Mouse (Mus musculus): Measurements from ENCODE around the gene Camsap2.

The Camsap2 gene

GRCm38 (mm10) chr1:136345454-136346372 lies at the start of gene Camsap2:
Gene Camsap2, minus strand, starts transcription at chr1:136346104.
- DNase-seq (ENCODE audit: low spot score), result peak; percentile 90

GRCm38 (mm10) chr1:136395073-136395472 lies 49.2 kb upstream of the Camsap2 start:
- no peak for DNase-seq (ENCODE audit: low spot score)

GRCm38 (mm10) chr1:136394506-136394905 lies 48.6 kb upstream of the Camsap2 start:
- no peak for DNase-seq (ENCODE audit: low spot score)

- no peak for DNase-seq (ENCODE audit: low spot score)
Observed at GRCm38 (mm10) chr1:136386914-136387313, 41.0 kb upstream of the Camsap2 start.

- DNase-seq (ENCODE audit: low spot score), result no peak
Observed at GRCm38 (mm10) chr1:136381583-136381982, 35.7 kb upstream of the Camsap2 start.

GRCm38 (mm10) chr1:136381169-136381568 lies 35.3 kb upstream of the Camsap2 start:
- DNase-seq (ENCODE audit: low spot score), result no peak

GRCm38 (mm10) chr1:136380606-136381005 lies 34.7 kb upstream of the Camsap2 start:
- DNase-seq (ENCODE audit: low spot score), result no peak

GRCm38 (mm10) chr1:136380161-136380560 lies 34.3 kb upstream of the Camsap2 start:
- no peak for DNase-seq (ENCODE audit: low spot score)

GRCm38 (mm10) chr1:136379261-136379660 lies 33.4 kb upstream of the Camsap2 start:
- DNase-seq (ENCODE audit: low spot score), result no peak

- no peak for DNase-seq (ENCODE audit: low spot score)
Observed at GRCm38 (mm10) chr1:136365986-136366385, 20.1 kb upstream of the Camsap2 start.

GRCm38 (mm10) chr1:136364711-136365110 lies 18.8 kb upstream of the Camsap2 start:
- DNase-seq (ENCODE audit: low spot score), result no peak

GRCm38 (mm10) chr1:136363035-136363434 lies 17.1 kb upstream of the Camsap2 start:
- DNase-seq (ENCODE audit: low spot score), result no peak

- no peak for DNase-seq (ENCODE audit: low spot score)
Observed at GRCm38 (mm10) chr1:136362567-136362966, 16.7 kb upstream of the Camsap2 start.

GRCm38 (mm10) chr1:136361373-136361772 lies 15.5 kb upstream of the Camsap2 start:
- DNase-seq (ENCODE audit: low spot score), result no peak

- DNase-seq (ENCODE audit: low spot score), result no peak
Observed at GRCm38 (mm10) chr1:136360909-136361308, 15.0 kb upstream of the Camsap2 start.

- DNase-seq (ENCODE audit: low spot score), result peak; percentile 14
Observed at GRCm38 (mm10) chr1:136358841-136359360, 13.0 kb upstream of the Camsap2 start.

- no peak for DNase-seq (ENCODE audit: low spot score)
Observed at GRCm38 (mm10) chr1:136355651-136356050, 9.7 kb upstream of the Camsap2 start.

- no peak for DNase-seq (ENCODE audit: low spot score)
Observed at GRCm38 (mm10) chr1:136350699-136351200, 4.8 kb upstream of the Camsap2 start.

GRCm38 (mm10) chr1:136348137-136348536 lies 2.2 kb upstream of the Camsap2 start:
- no peak for DNase-seq (ENCODE audit: low spot score)

GRCm38 (mm10) chr1:136347140-136347539 lies 1.2 kb upstream of the Camsap2 start:
- no peak for DNase-seq (ENCODE audit: low spot score)

GRCm38 (mm10) chr1:136346373-136347035 lies 600 bp upstream of the Camsap2 start:
- DNase-seq (ENCODE audit: low spot score), result no peak

GRCm38 (mm10) chr1:136344768-136345453 lies 993 bp downstream of the Camsap2 start:
- no peak for DNase-seq (ENCODE audit: low spot score)

Data from yolk sac, embryonic 10.5 days (tissue).